8 mouse cellular contexts compared by ENCODE assay signal in the genomic region with DNA sequence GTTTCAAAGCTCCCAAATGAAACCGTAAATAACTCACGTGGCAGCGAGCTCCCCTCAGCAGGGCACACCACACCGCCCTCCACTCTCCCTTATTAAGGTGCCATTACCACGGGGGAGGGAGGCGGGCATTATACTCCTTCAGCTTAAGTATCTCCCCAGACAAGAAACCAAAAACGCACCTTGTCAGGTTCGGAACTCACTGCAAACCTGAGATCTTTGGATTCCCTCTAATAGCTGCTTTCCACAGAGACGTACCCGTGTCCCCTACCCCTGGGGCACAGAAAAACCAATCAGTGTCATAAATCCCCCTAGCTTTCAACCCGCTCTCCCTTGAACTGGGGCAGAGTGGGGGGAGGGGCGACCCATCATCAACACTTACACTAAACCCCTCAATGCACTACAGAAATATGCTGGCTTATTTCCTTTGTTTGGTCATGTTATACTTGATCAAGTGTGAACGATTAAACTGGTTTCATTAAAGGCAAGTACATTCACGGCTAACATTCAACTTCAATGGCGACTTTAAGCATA. TPM values are rescaled to one million over a fixed set of nuclear protein-coding genes. Genes with fewer than 3 reads are reported as not detected.
A peak's percentile ranks its signal among the peaks of the same experiment; 100 is the strongest.
DNase-seq lines count a peak whose midpoint lies in the region; ATAC-seq lines count a peak whose summit lies in the region.

No protein-coding gene starts in this region.

- H3K9ac ChIP-seq in liver, embryonic 11.5 days (ENCODE audit: low read depth, low read length): no peak overlapping the region
- peak overlapping the region; percentile 27 for H3K9ac ChIP-seq in forebrain, embryonic 11.5 days (ENCODE audit: low read length)
- no peak overlapping the region for H3K9ac ChIP-seq in limb, embryonic 15.5 days
- peak overlapping the region; percentile 40 for H3K9ac ChIP-seq in stomach, embryonic 16.5 days (ENCODE audit: low read length)

- no peak overlapping the region for H3K27ac ChIP-seq in liver, embryonic 11.5 days (ENCODE audit: low read depth, low read length)
- peak overlapping the region; percentile 2; the same call in 1 of the 2 replicates for H3K27ac ChIP-seq in forebrain, embryonic 11.5 days (ENCODE audit: low read depth, low read length)
- H3K27ac ChIP-seq in limb, embryonic 15.5 days: no peak overlapping the region
- H3K27ac ChIP-seq in stomach, embryonic 16.5 days (ENCODE audit: low read length): 0 out of 2 replicates have a peak overlapping the region, but pooled peaks have one; percentile 14

- H3K4me1 ChIP-seq in liver, embryonic 11.5 days (replicated peaks; ENCODE audit: control insufficient read depth, insufficient read depth, low read length): peaks cover 24% of the 10 kb centered on the region
- peaks cover 31% of the 10 kb centered on the region for H3K4me1 ChIP-seq in forebrain, embryonic 11.5 days (replicated peaks; ENCODE audit: control insufficient read depth, insufficient read depth, low read length)
- H3K4me1 ChIP-seq in limb, embryonic 15.5 days: peaks cover 51% of the 10 kb centered on the region
- peaks cover 45% of the 10 kb centered on the region for H3K4me1 ChIP-seq in stomach, embryonic 16.5 days (ENCODE audit: control insufficient read depth, insufficient read depth, low read length)

- ATAC-seq in liver, embryonic 11.5 days (replicated peaks; ENCODE audit: low FRiP score): no peak
- ATAC-seq in forebrain, embryonic 11.5 days (replicated peaks; ENCODE audit: low FRiP score): no peak
- ATAC-seq in limb, embryonic 15.5 days (ENCODE audit: insufficient number of reproducible peaks, low FRiP score, low TSS enrichment, low read depth): no peak
- no peak for ATAC-seq in stomach, embryonic 16.5 days (ENCODE audit: insufficient read depth, low FRiP score)

- WGBS in liver, embryonic 11.5 days: 28% methylated on average over 15 of the region's 15 CpGs
- 1% methylated on average over 15 of the region's 15 CpGs for WGBS in forebrain, embryonic 11.5 days
- WGBS in limb, embryonic 15.5 days: 18% methylated on average over 15 of the region's 15 CpGs
- WGBS in stomach, embryonic 16.5 days: 23% methylated on average over 15 of the region's 15 CpGs

- H3K36me3 ChIP-seq in liver, embryonic 11.5 days (ENCODE audit: control insufficient read depth, insufficient read depth, low read length): no peaks in the 10 kb centered on the region
- H3K36me3 ChIP-seq in forebrain, embryonic 11.5 days (ENCODE audit: control insufficient read depth, insufficient read depth, low read length): no peaks in the 10 kb centered on the region
- no peaks in the 10 kb centered on the region for H3K36me3 ChIP-seq in limb, embryonic 15.5 days
- no peaks in the 10 kb centered on the region for H3K36me3 ChIP-seq in stomach, embryonic 16.5 days (ENCODE audit: control insufficient read depth, insufficient read depth, low read length)

- H3K4me2 ChIP-seq in liver, embryonic 11.5 days: peak overlapping the region; percentile 84
- H3K4me2 ChIP-seq in forebrain, embryonic 11.5 days (ENCODE audit: low read depth, low read length, severe bottlenecking): peak overlapping the region; percentile 92
- peak overlapping the region; percentile 12; the same call in 1 of the 2 replicates for H3K4me2 ChIP-seq in limb, embryonic 15.5 days
- peak overlapping the region; percentile 83 for H3K4me2 ChIP-seq in stomach, embryonic 16.5 days (ENCODE audit: low read depth, low read length)

- no peak for DNase-seq in liver, embryonic 11.5 days (ENCODE audit: low spot score)
- DNase-seq in liver: no peak
- DNase-seq in forebrain, embryonic 11.5 days (ENCODE audit: low spot score): peak; percentile 79
- DNase-seq in frontal cortex, postnatal 10 days (ENCODE audit: low spot score in 2 of 2): no peak
- no peak for DNase-seq in right cerebral cortex, postnatal 14 days
- no peak for DNase-seq in left cerebral cortex, adult 8-10 months (ENCODE audit: low spot score in 2 of 2)

- no peaks in the 10 kb centered on the region for H3K9me3 ChIP-seq in liver, embryonic 11.5 days (ENCODE audit: control insufficient read depth, low read length)
- H3K9me3 ChIP-seq in forebrain, embryonic 11.5 days (ENCODE audit: control insufficient read depth, low read length): no peaks in the 10 kb centered on the region
- H3K9me3 ChIP-seq in limb, embryonic 15.5 days: no peaks in the 10 kb centered on the region
- no peaks in the 10 kb centered on the region for H3K9me3 ChIP-seq in stomach, embryonic 16.5 days (replicated peaks; ENCODE audit: control insufficient read depth, low read length)

- no peaks in the 10 kb centered on the region for H3K27me3 ChIP-seq in liver, embryonic 11.5 days (replicated peaks; ENCODE audit: control insufficient read depth, insufficient read depth, low read length)
- no peaks in the 10 kb centered on the region; the same call in 1 of the 2 replicates for H3K27me3 ChIP-seq in forebrain, embryonic 11.5 days (ENCODE audit: control insufficient read depth, insufficient read depth, low read length)
- peaks cover under 1% of the 10 kb centered on the region; the same call in 1 of the 2 replicates for H3K27me3 ChIP-seq in limb, embryonic 15.5 days
- no peaks in the 10 kb centered on the region for H3K27me3 ChIP-seq in stomach, embryonic 16.5 days (ENCODE audit: control insufficient read depth, insufficient read depth, low read length)

- H3K4me3 ChIP-seq in liver, embryonic 11.5 days (ENCODE audit: low read depth, low read length): no peak overlapping the region
- H3K4me3 ChIP-seq in forebrain, embryonic 11.5 days (ENCODE audit: low read depth, low read length): peak overlapping the region; percentile 80
- peak overlapping the region; percentile 2 for H3K4me3 ChIP-seq in limb, embryonic 15.5 days
- H3K4me3 ChIP-seq in stomach, embryonic 16.5 days (replicated peaks; ENCODE audit: low read length): peak overlapping the region; percentile 28

RNA-seq across cellular contexts. Expression of a gene that starts 2.9 kb away (rescaled TPM):
- polyA plus RNA-seq in liver, embryonic 11.5 days (2014; fragmentation: Nextera tagmentation; extraction: Ambion mirVana): 30.0 and 32.6 TPM in 2 replicates
- 93.6 and 99.4 TPM in 2 replicates for polyA plus RNA-seq in forebrain, embryonic 11.5 days (2014; fragmentation: Nextera tagmentation; extraction: Ambion mirVana)
- 97.8 and 101 TPM in 2 replicates for polyA plus RNA-seq in limb, embryonic 15.5 days (2015; fragmentation: Nextera tagmentation; extraction: Ambion mirVana)
- 93.4 and 113 TPM in 2 replicates for polyA plus RNA-seq in stomach, embryonic 16.5 days (2015; fragmentation: Nextera tagmentation; extraction: Ambion mirVana)
- total RNA-seq in left cerebral cortex, adult 8-10 months (2022): 10 to 100 TPM; 50.6 to 73.1 (median 64.8) TPM

RNA-seq across cellular contexts. Expression of a gene that starts 3.9 kb away (rescaled TPM):
- polyA plus RNA-seq in liver, embryonic 11.5 days (2014; fragmentation: Nextera tagmentation; extraction: Ambion mirVana): 42.7 and 47.9 TPM in 2 replicates
- 137 and 150 TPM in 2 replicates for polyA plus RNA-seq in forebrain, embryonic 11.5 days (2014; fragmentation: Nextera tagmentation; extraction: Ambion mirVana)
- polyA plus RNA-seq in limb, embryonic 15.5 days (2015; fragmentation: Nextera tagmentation; extraction: Ambion mirVana): 47.4 and 56.3 TPM in 2 replicates
- polyA plus RNA-seq in stomach, embryonic 16.5 days (2015; fragmentation: Nextera tagmentation; extraction: Ambion mirVana): 72.6 and 79.3 TPM in 2 replicates
- 10 to 100 TPM; 26.0 to 30.6 (median 27.5) TPM for total RNA-seq in left cerebral cortex, adult 8-10 months (2022)

Comparison
In these comparisons a context has a peak if more than half of its experiments do, and no peak if none do; other contexts are left out.
1. H3K27ac ChIP-seq: peak in forebrain, embryonic 11.5 days (single experiment) and stomach, embryonic 16.5 days (single experiment); none in liver, embryonic 11.5 days (single experiment) and limb, embryonic 15.5 days (single experiment).
2. H3K4me2 ChIP-seq: peak in every context shown above with its lines; median percentile 92 in forebrain, embryonic 11.5 days; 84 in liver, embryonic 11.5 days; 83 in stomach, embryonic 16.5 days; 12 in limb, embryonic 15.5 days.
3. H3K9ac ChIP-seq: peak in forebrain, embryonic 11.5 days (single experiment) and stomach, embryonic 16.5 days (single experiment); none in liver, embryonic 11.5 days (single experiment) and limb, embryonic 15.5 days (single experiment).